Mouse (Mus musculus): ENCODE data around the gene Kdelr3. TPM values are rescaled to one million over a fixed set of nuclear protein-coding genes. Genes with fewer than 3 reads are reported as not detected.

Gene Kdelr3
- polyA plus RNA-seq, 1 experiment from 2014 or later: 81.7 TPM

- H3K4me1 ChIP-seq (replicated peaks; ENCODE audit: control insufficient read depth, insufficient read depth): peaks cover 2% of the 10 kb centered on the region; the same call in 1 of the 2 replicates
- no peak for TF ChIP-seq CTCF (IDR thresholded peaks at IDR 0.05; ENCODE audit: low read depth)
- TF ChIP-seq EP300 (optimal IDR thresholded peaks at IDR 0.05): no peak
- peak overlapping the region; percentile 96 for H3K4me3 ChIP-seq (ENCODE audit: low read depth, low read length)
- WGBS: 2% methylated on average over 3 of the region's 3 CpGs
- no peak for DNase-seq (ENCODE audit: low spot score)
- peak overlapping the region; percentile 62 for H3K4me2 ChIP-seq (replicated peaks; ENCODE audit: low read depth)
- no peak for ATAC-seq (ENCODE audit: low FRiP score, low TSS enrichment)
- no peaks in the 10 kb centered on the region for H3K27me3 ChIP-seq (ENCODE audit: control insufficient read depth, insufficient read depth, low read length)
- H3K27ac ChIP-seq (replicated peaks): peak overlapping the region; percentile 99
- H3K9me3 ChIP-seq (ENCODE audit: control insufficient read depth, low read length): no peaks in the 10 kb centered on the region
- H3K36me3 ChIP-seq (ENCODE audit: control insufficient read depth, insufficient read depth, low read length): peaks cover 9% of the 10 kb centered on the region
- H3K9ac ChIP-seq (ENCODE audit: low read length): peak overlapping the region; percentile 98
Observed at GRCm38 (mm10) chr15:79545496-79545895, 29.3 kb downstream of the Kdelr3 start.

DNA sequence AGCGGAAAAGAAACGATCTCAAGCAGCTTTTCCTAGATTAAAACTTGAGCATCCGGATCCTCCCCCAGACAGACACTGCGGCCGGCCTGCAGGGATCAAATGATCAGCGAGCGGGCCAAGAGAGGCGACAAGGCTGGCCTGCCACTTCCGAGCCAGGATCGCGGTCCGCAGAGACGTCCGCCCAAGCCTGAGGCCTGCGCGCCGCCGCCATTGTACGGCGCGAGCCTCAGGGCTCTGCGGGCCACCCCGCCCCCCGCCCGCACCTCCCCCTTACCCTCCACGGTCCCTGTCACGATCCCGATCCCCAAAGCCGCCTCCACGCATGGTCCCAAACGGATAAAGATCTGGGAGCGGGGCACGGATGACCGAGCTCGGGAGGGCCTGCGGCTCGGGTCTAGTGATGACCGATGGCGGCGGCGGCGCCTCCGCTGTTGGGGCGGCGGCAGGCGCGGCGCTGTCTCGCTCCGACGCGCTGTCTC is 29.7 kb downstream of the Kdelr3 start:
- H3K4me2 ChIP-seq (replicated peaks; ENCODE audit: low read depth): peak overlapping the region; percentile 62
- ATAC-seq (ENCODE audit: low FRiP score, low TSS enrichment) (peak; percentile 61), DNase-seq (ENCODE audit: low spot score) (peak; percentile 70)
- no peaks in the 10 kb centered on the region for H3K27me3 ChIP-seq (ENCODE audit: control insufficient read depth, insufficient read depth, low read length)
- peak overlapping the region; percentile 98 for H3K9ac ChIP-seq (ENCODE audit: low read length)
- peaks cover 4% of the 10 kb centered on the region for H3K36me3 ChIP-seq (ENCODE audit: control insufficient read depth, insufficient read depth, low read length)
- peak overlapping the region; percentile 96 for H3K4me3 ChIP-seq (ENCODE audit: low read depth, low read length)
- H3K4me1 ChIP-seq (replicated peaks; ENCODE audit: control insufficient read depth, insufficient read depth): peaks cover 2% of the 10 kb centered on the region; the same call in 1 of the 2 replicates
- no peaks in the 10 kb centered on the region for H3K9me3 ChIP-seq (ENCODE audit: control insufficient read depth, low read length)
- TF ChIP-seq CTCF (IDR thresholded peaks at IDR 0.05; ENCODE audit: low read depth) (no peak), EP300 (optimal IDR thresholded peaks at IDR 0.05) (no peak)
- WGBS: under 1% methylated on average over 40 of the region's 52 CpGs
- H3K27ac ChIP-seq (replicated peaks): peak overlapping the region; percentile 99

- Histone ChIP-seq H3K4me2 (replicated peaks; ENCODE audit: low read depth) (peak within 1 kb of the TSS; percentile 62), H3K9me3 (ENCODE audit: control insufficient read depth, low read length) (no peaks in the 10 kb centered on the region), H3K36me3 (ENCODE audit: control insufficient read depth, insufficient read depth, low read length) (peaks cover 4% of the 10 kb centered on the region), H3K4me3 (ENCODE audit: low read depth, low read length) (peak within 1 kb of the TSS; percentile 96), H3K27me3 (ENCODE audit: control insufficient read depth, insufficient read depth, low read length) (no peaks in the 10 kb centered on the region), H3K9ac (ENCODE audit: low read length) (peak within 1 kb of the TSS; percentile 98), H3K27ac (replicated peaks) (peak within 1 kb of the TSS; percentile 99), H3K4me1 (replicated peaks; ENCODE audit: control insufficient read depth, insufficient read depth) (peaks cover 2% of the 10 kb centered on the region; the same call in 1 of the 2 replicates)
- TF ChIP-seq CTCF (IDR thresholded peaks at IDR 0.05; ENCODE audit: low read depth) (no peak), EP300 (optimal IDR thresholded peaks at IDR 0.05) (peak; percentile 95)
- 2% methylated on average over 83 of the region's 84 CpGs for WGBS
- peak; percentile 98 for DNase-seq (ENCODE audit: low spot score)
- peak; percentile 98 for ATAC-seq (ENCODE audit: low FRiP score, low TSS enrichment)
Observed at GRCm38 (mm10) chr15:79546410-79547288, 30.4 kb downstream of the Kdelr3 start, which contains the start of gene Ddx17. Gene Ddx17 (minus strand): TSS chr15:79546741.

GRCm38 (mm10) chr15:79547289-79547820 is 31.1 kb downstream of the Kdelr3 start:
- H3K4me1 ChIP-seq (replicated peaks; ENCODE audit: control insufficient read depth, insufficient read depth): peaks cover 2% of the 10 kb centered on the region; the same call in 1 of the 2 replicates
- peak overlapping the region; percentile 96; the same call in 1 of the 2 replicates for H3K4me3 ChIP-seq (ENCODE audit: low read depth, low read length)

GRCm38 (mm10) chr15:79548226-79548625 is 32.0 kb downstream of the Kdelr3 start:
- TF ChIP-seq CTCF (IDR thresholded peaks at IDR 0.05; ENCODE audit: low read depth): no peak
- TF ChIP-seq EP300 (optimal IDR thresholded peaks at IDR 0.05): no peak
- Histone ChIP-seq H3K4me3 (ENCODE audit: low read depth, low read length) (no peak overlapping the region), H3K9ac (ENCODE audit: low read length) (no peak overlapping the region), H3K4me2 (replicated peaks; ENCODE audit: low read depth) (no peak overlapping the region), H3K9me3 (ENCODE audit: control insufficient read depth, low read length) (no peaks in the 10 kb centered on the region), H3K27me3 (ENCODE audit: control insufficient read depth, insufficient read depth, low read length) (no peaks in the 10 kb centered on the region), H3K4me1 (replicated peaks; ENCODE audit: control insufficient read depth, insufficient read depth) (peaks cover 2% of the 10 kb centered on the region; the same call in 1 of the 2 replicates), H3K27ac (replicated peaks) (no peak overlapping the region), H3K36me3 (ENCODE audit: control insufficient read depth, insufficient read depth, low read length) (peaks cover 1% of the 10 kb centered on the region)
- no peak for DNase-seq (ENCODE audit: low spot score)
- ATAC-seq (ENCODE audit: low FRiP score, low TSS enrichment): no peak
- WGBS: 94% methylated on average over 2 of the region's 2 CpGs

More at GRCm38 (mm10) chr15:79547289-79547820, 31.1 kb downstream of the Kdelr3 start:
- ATAC-seq (ENCODE audit: low FRiP score, low TSS enrichment): no peak
- Histone ChIP-seq H3K9me3 (ENCODE audit: control insufficient read depth, low read length) (no peaks in the 10 kb centered on the region), H3K9ac (ENCODE audit: low read length) (no peak overlapping the region), H3K36me3 (ENCODE audit: control insufficient read depth, insufficient read depth, low read length) (peaks cover 4% of the 10 kb centered on the region), H3K27ac (replicated peaks) (peak overlapping the region; percentile 99), H3K27me3 (ENCODE audit: control insufficient read depth, insufficient read depth, low read length) (no peaks in the 10 kb centered on the region), H3K4me2 (replicated peaks; ENCODE audit: low read depth) (peak overlapping the region; percentile 57)
- DNase-seq (ENCODE audit: low spot score): no peak
- TF ChIP-seq CTCF (IDR thresholded peaks at IDR 0.05; ENCODE audit: low read depth) (no peak), EP300 (optimal IDR thresholded peaks at IDR 0.05) (no peak)
- WGBS: 82% methylated on average over 17 of the region's 17 CpGs
